Mouse (Mus musculus) olfactory bulb, adult 2 months (tissue): ENCODE results near the gene Epor. TPM values are rescaled to one million over a fixed set of nuclear protein-coding genes. Genes with fewer than 3 reads are reported as not detected.

ENCODE experiments used
- H3K27ac ChIP-seq: fragments of 200-500 bp; 2 replicates; pipeline ENCODE4 v1.5.1; 2012; ENCODE audit warnings: low read depth, low read length; ENCODE audit not compliant: insufficient read depth
- H3K4me1 ChIP-seq: fragments of 200-500 bp; 2 replicates; pipeline ENCODE4 v1.6.1; 2012; ENCODE audit warnings: low read length; ENCODE audit not compliant: control insufficient read depth, insufficient read depth
- H3K4me3 ChIP-seq: fragments of 200-500 bp; 2 replicates; pipeline ENCODE4 v1.5.1; 2012; ENCODE audit warnings: mild to moderate bottlenecking, low read depth, low read length, moderate library complexity; ENCODE audit not compliant: insufficient read depth
- CTCF ChIP-seq: fragments of 200-500 bp; IDR thresholded peaks from 2 replicates; pipeline ENCODE4 v1.5.1; 2012; ENCODE audit warnings: low read depth, mild to moderate bottlenecking, low read length, moderate library complexity; ENCODE audit not compliant: insufficient read depth
- POLR2A ChIP-seq: fragments of 200-500 bp; IDR thresholded peaks from 2 replicates; pipeline ENCODE4 v1.6.1; 2012; ENCODE audit warnings: mild to moderate bottlenecking, low read depth, low read length, moderate library complexity; ENCODE audit not compliant: insufficient read depth
- WGBS: fragments of 180-500 bp; shearing (Covaris S2); methylation state at CpG from one replicate; pipeline ENCODE4 v1.1.7; 2018; 5-methylcytosine and 5-hydroxymethylcytosine counted together
- polyA plus RNA-seq: library from polyadenylated mRNA; stranded (reverse); fragments of >200 nt; gene quantifications from 2 replicates; pipeline ENCODE4 v1.2.4, GENCODE M21; 2012; ENCODE audit warnings: low replicate concordance; ENCODE audit not compliant: missing spikeins, insufficient read depth, insufficient read length

Epor gene
- polyA plus RNA-seq, 1 experiment, result not detected

DNA sequence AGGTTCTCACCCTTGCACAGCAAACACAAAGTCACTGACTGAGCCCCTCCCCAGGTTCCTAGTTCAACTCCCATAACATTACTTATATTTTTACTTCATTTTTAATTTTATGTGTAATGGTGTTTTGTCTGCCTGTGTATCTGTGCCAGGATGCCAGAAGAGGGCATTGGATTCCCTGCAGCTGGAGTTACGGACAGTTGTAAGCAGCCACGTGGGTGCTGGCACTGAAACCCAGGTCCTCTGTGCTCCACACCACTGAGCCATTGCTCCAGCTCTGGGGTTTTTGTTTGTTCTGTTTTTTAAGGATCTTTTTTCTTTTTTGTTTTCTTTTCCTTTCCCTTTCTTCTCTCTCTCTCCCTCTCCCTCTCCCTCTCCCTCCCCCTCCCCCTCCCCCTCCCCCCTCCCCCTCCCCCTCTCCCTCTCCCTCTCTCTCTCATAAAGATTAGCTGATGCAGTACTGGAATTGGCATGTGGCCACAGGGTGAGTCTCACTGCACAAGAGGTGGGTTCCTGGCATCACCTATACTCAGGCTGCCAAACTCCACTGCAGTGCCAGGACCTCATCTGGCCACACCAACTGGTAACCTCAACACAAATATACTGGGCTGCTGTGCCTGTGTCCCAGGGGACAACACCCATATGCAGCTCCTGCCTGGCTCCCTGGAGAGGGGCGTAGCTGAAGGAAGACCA lies 33.0 kb upstream of the Epor start:
- Histone ChIP-seq H3K27ac (no peak overlapping the region), H3K4me3 (no peak overlapping the region), H3K4me1 (no peaks in the 10 kb centered on the region)
- TF ChIP-seq CTCF, result no peak
- TF ChIP-seq POLR2A, result no peak
- 82% methylated on average over 3 of the region's 3 CpGs for WGBS

DNA sequence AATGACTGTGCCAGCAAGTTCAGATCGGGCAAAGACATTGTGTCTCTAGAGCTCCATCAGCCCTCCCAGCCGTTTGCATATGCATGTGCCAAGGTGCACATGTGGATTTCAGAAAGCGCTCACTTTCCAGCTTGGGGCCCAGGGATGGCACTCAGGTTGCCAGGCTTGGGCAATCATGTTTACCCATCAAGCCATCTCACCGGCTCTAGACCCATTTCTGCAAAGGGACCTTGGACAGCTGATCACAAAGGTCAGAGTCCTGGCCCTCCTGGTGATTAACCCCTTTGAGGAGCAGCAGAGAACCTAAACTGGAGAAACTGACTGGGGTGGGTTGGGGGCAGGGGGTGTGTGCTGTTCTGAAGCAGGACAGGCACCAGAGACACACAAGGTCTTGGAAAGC lies 28.9 kb upstream of the Epor start:
- Histone ChIP-seq H3K4me3 (no peak overlapping the region), H3K27ac (no peak overlapping the region), H3K4me1 (peaks cover 27% of the 10 kb centered on the region)
- TF ChIP-seq CTCF (no peak), POLR2A (no peak)
- 83% methylated on average over 4 of the region's 4 CpGs for WGBS

DNA sequence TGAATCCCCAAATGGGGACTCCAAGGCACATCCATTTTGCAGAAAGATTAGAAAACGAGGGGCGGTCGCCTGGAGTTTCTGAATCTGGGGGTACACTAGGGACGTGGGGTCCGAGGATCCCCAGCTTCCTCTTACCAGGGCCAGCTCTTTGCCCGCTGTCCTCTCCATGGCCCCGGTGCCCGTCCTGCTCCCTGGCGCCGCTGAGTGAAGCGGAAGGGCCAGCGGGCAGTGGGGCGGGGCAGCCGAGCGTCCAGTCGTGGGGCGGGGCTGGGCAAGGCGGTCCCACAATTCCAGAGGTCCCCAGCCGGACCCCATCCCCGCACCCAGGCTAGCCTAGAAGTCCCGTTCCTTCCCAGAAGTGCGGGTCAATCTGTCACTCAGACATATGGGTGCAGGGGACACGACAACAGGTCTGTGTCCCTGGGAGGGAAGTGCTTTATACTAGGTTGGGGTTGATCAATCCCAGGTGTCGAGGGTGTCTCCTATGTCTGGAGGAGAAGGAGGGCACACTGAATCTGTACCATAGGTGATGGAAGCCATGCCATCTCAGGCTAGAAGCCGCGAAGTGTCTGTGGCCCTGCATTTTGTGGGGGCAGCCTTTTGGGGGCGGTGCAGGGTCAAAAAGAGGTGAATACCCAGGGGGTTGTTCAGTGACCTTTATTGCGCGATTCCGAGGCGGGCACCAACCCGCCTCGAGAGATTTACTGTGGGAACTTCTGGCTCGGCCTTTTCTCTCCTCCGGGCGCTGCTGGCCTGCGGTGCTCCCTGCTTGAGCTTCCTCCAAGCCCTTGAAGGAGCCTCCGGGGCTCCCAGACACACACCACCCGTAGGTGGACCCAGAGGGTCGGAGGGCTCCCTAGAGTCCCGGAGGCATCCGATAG lies 26.2 kb upstream of the Epor start, which contains the start of gene Rgl3:
Gene Rgl3 (minus strand): TSS at position 217 of the 881 bp plus-strand sequence.
- no peak within 1 kb of the TSS for H3K27ac ChIP-seq
- WGBS, result 19% methylated on average over 42 of the region's 42 CpGs
- TF ChIP-seq CTCF, result no peak
- H3K4me3 ChIP-seq, result peak within 1 kb of the TSS; percentile 34
- peaks cover 27% of the 10 kb centered on the region for H3K4me1 ChIP-seq

DNA sequence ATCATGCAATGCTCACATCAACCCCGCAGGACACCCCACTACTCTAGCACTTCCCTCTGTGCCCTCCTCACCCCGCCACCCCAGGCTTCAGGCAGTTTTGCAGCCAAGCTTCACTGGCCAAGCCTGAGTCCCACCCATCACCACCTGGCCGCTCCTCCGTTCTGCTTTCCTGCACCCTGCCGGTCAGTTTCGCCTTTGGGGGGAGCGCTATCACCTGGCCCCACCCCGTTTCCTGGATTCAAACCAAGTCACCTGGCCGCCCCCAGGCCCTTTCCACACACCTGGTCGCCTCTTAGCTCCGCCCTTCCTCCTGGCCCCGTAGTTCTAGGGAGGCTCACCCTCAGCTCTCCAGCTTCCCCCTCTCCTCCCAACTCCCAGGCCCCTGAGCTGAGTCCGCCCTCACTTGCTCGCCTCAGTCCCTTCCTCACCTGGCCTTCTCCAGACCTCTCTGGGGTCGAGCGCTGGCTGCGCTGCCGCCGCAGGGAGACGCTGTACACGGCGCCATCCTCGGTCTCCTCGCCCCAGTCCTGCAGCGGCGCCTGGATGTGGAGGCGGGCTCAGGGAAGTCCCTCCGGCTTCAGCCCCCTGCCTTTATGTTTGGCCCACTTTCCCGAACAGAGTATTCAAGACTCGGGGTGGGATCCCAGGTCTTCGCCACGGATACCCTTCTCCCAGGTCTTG lies 25.3 kb upstream of the Epor start:
- Histone ChIP-seq H3K4me1 (peaks cover 27% of the 10 kb centered on the region), H3K4me3 (peak overlapping the region; percentile 34), H3K27ac (no peak overlapping the region)
- TF ChIP-seq CTCF, result no peak
- TF ChIP-seq POLR2A, result 0 out of 2 replicates have a peak, but pooled peaks have one; percentile 23
- 2% methylated on average over 32 of the region's 32 CpGs for WGBS

DNA sequence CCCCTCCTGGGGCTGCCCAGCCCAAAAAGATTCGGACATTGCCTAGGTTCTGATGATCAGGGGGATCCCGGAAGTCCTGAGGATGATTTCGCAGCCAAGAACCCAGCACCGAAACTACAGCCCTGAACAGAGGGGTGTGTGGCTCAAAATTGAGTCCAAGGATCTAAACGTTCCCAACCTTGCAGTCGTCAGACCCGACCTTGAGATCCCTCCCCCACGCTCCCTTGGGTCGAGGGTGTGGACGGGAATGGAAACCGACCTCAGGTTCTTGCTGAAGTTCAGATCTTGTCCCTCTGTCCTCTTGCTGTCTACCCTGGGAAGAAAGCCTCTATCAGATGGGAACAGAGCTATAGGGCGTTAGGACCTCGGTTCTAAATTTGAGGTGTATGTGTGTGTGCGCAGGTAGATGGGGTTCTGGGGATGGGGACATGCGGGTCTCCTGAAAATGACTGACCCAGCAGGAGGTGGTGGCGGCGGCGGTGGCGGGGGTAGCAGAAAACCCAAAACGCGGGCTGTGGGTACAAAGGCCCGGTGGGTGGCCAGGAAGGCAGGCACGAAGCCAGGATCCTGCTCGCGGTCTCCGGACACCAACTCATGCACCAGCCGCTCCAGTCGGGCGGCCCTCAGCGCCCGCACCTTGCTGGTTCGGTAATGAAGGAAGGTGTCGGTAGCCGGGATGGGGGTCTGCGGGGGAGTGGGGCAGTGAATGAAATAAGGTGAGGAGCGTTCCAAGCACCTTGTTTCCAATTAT lies 24.5 kb upstream of the Epor start:
- H3K27ac ChIP-seq, result no peak overlapping the region
- peaks cover 27% of the 10 kb centered on the region for H3K4me1 ChIP-seq
- TF ChIP-seq CTCF, result no peak
- no peak for TF ChIP-seq POLR2A
- no peak overlapping the region for H3K4me3 ChIP-seq
- 19% methylated on average over 36 of the region's 36 CpGs for WGBS

DNA sequence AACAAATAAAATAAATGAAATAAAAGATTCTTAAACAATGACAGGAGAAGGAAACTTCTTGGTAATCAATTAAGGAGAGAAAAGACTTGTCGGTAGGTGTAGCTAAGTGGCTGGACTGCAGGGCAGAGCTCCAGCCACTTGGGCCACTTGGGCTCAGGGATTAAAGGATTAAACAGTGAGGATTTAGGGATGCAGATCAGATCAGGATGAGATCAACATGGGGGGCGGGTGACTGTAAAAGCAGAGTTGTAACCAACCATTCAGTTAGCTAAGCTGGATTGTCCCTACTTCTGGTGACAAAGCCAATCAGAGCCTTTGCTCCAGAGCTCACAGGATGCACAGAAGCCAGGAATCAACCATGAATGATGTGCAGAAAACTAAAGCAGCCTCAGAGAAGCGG lies 20.6 kb upstream of the Epor start:
- 49% methylated on average over 3 of the region's 3 CpGs for WGBS
- TF ChIP-seq CTCF (no peak), POLR2A (no peak)
- no peak overlapping the region for H3K27ac ChIP-seq
- peaks cover 14% of the 10 kb centered on the region for H3K4me1 ChIP-seq
- H3K4me3 ChIP-seq, result no peak overlapping the region

DNA sequence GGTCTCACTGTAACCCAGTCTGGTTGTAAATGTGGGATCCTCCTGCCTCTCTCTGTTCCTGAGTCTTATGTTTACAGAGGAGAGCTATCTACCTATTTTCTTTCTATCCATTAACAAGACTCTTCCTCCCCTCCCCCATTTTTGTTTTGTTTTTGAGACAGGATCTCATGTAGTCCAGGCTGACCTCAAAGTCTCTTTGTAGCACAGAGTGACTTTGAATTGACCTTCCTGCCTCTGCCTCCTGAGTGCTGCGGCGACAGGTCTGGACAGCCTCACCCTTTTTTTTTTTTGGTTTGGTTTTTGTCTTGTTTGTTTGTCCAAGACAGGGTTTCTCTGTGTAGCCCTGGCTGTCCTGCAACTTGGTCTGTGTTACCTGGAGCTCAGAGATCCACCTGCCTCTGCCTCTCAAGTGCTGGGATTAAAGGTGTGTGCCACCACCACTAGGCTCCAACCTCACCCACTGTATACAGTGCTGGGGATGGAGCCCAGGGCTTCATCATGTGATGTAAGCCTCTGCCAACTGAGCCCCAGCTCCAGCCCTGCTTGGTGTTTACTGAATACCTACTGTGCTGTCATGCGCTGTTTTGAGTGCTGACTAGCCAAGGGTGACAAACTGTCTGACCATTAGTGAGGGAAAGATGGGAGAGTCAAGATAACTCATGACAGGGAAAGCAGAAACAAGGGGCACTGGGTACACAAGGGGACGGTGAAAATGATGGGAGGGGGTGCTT lies 15.3 kb upstream of the Epor start:
- no peak for TF ChIP-seq POLR2A
- no peak for TF ChIP-seq CTCF
- 95% methylated on average over 4 of the region's 4 CpGs for WGBS
- Histone ChIP-seq H3K4me3 (no peak overlapping the region), H3K4me1 (no peaks in the 10 kb centered on the region), H3K27ac (no peak overlapping the region)

DNA sequence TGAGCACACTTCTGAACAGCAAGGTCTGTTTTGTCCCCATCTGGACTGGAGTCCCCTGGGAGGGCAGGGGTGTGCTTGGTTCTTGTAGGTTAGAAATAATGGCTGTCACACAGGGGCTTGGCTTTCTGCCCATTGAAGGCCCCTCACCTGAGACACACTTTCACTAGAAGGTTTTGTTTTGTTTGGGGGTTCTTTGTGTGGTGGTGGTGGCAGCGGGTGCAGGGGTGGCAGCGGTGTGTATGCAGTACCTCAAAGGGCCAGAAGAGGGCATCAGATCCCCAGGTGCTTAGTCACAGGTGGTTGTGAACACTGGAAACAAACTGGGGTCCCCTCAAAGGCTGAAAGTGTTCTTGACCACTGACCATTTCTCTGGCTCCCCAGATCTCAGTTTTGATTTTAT lies 14.7 kb upstream of the Epor start:
- Histone ChIP-seq H3K27ac (no peak overlapping the region), H3K4me1 (no peaks in the 10 kb centered on the region), H3K4me3 (no peak overlapping the region)
- TF ChIP-seq POLR2A (no peak), CTCF (peak; percentile 52; the same call in 1 of the 2 replicates)
- WGBS, result 33% methylated on average over 2 of the region's 2 CpGs
